Mouse (Mus musculus) CH12.LX (cell line): ENCODE measurements at regions not wholly inside any gene's neighbourhood (a gene's known extent, or its start where the extent isn't known, plus 50 kb on each side); places are given as distances from the start of the nearest gene placed in this dataset.

Source experiments
- DNase-seq: peaks from one replicate; pipeline ENCODE4 v3.0.0-alpha.2; 2013; ENCODE audit errors: extremely low read depth
- H3K27ac ChIP-seq: 2 replicates; pipeline ENCODE4 v1.5.1; 2012; ENCODE audit warnings: low read depth, mild to moderate bottlenecking, control low read depth, moderate library complexity; ENCODE audit not compliant: insufficient read depth
- H3K27me3 ChIP-seq: replicated peaks from 2 replicates; pipeline ENCODE3; 2012; ENCODE audit warnings: inconsistent platforms
- H3K36me3 ChIP-seq, 2 experiments: replicated peaks in 1 of 2; 2 replicates each; pipeline versions ENCODE3 to v1.6.1; 2012; ENCODE audit warnings: inconsistent platforms in 1 of 2, low read length in 1 of 2, mild to moderate bottlenecking in 1 of 2, mixed read lengths in 1 of 2, moderate library complexity in 1 of 2; ENCODE audit not compliant: control insufficient read depth in 1 of 2, insufficient read depth in 1 of 2
- H3K4me1 ChIP-seq, 2 experiments: 2 replicates each; pipeline ENCODE4 v1.6.1; 2012; ENCODE audit warnings: inconsistent platforms in 1 of 2, moderate library complexity in 1 of 2; ENCODE audit not compliant: insufficient read depth in 2 of 2, control insufficient read depth in 1 of 2
- H3K4me2 ChIP-seq: 2 replicates; pipeline ENCODE4 v1.6.1; 2012; ENCODE audit warnings: low read depth, mild to moderate bottlenecking, control low read depth; ENCODE audit not compliant: poor library complexity, insufficient read depth, severe bottlenecking
- H3K4me3 ChIP-seq, 3 experiments: fragments of 150-350 bp in 1 of 3; sonication (generic) in 1 of 3; replicated peaks in 1 of 3; 2 replicates each; pipeline versions ENCODE3 to v1.5.1; 2011 to 2012; ENCODE audit warnings: low read depth in 2 of 3, low read length in 2 of 3, mild to moderate bottlenecking in 2 of 3, moderate library complexity in 2 of 3, control low read depth in 1 of 3, improper control_type of control experiment in 1 of 3, inconsistent platforms in 1 of 3, mixed read lengths in 1 of 3; ENCODE audit not compliant: poor library complexity in 1 of 3
- H3K79me2 ChIP-seq: replicated peaks from 2 replicates; pipeline ENCODE4 v1.6.1; 2012; ENCODE audit warnings: mild to moderate bottlenecking, moderate library complexity; ENCODE audit not compliant: control insufficient read depth, poor library complexity, insufficient read depth, severe bottlenecking; ENCODE audit errors: extremely low read depth
- H3K9ac ChIP-seq: 2 replicates; pipeline ENCODE4 v1.6.1; 2012; ENCODE audit warnings: low read depth, mild to moderate bottlenecking, control low read depth, moderate library complexity; ENCODE audit not compliant: insufficient read depth
- H3K9me3 ChIP-seq: replicated peaks from 2 replicates; pipeline ENCODE3; 2012; ENCODE audit warnings: low read length, inconsistent platforms, mixed read lengths
- BHLHE40 ChIP-seq: IDR thresholded peaks from 2 replicates; pipeline ENCODE4 v1.6.1; 2011; ENCODE audit warnings: mild to moderate bottlenecking, low read depth, low read length, improper control_type of control experiment
- CHD2 ChIP-seq: IDR thresholded peaks from 2 replicates; pipeline ENCODE4 v1.6.1; 2011; ENCODE audit warnings: low read length, improper control_type of control experiment
- CTCF ChIP-seq, 2 experiments: IDR thresholded peaks in 1 of 2; conservative IDR thresholded peaks in 1 of 2; 2 replicates each; pipeline ENCODE4 v1.5.1; 2011 to 2012; ENCODE audit warnings: low read depth in 2 of 2, low read length in 2 of 2, improper control_type of control experiment in 1 of 2, inconsistent platforms in 1 of 2, mild to moderate bottlenecking in 1 of 2, moderate library complexity in 1 of 2
- E2F4 ChIP-seq: IDR thresholded peaks from 2 replicates; pipeline ENCODE4 v1.6.1; 2011; ENCODE audit warnings: low read depth, low read length, improper control_type of control experiment; ENCODE audit not compliant: insufficient replicate concordance
- ELF1 ChIP-seq: IDR thresholded peaks from 2 replicates; pipeline ENCODE4 v1.6.1; 2014; ENCODE audit warnings: low read depth, mild to moderate bottlenecking, inconsistent platforms, low read length, improper control_type of control experiment
- EP300 ChIP-seq: IDR thresholded peaks from 2 replicates; pipeline ENCODE4 v1.6.1; 2011; ENCODE audit warnings: low read length, improper control_type of control experiment
- ETS1 ChIP-seq: conservative IDR thresholded peaks from 2 replicates; pipeline ENCODE4 v1.6.1; 2012; ENCODE audit warnings: low read depth, mild to moderate bottlenecking, inconsistent platforms, low read length, improper control_type of control experiment, moderate library complexity
- GABPA ChIP-seq: IDR thresholded peaks from 2 replicates; pipeline ENCODE4 v1.6.1; 2012; ENCODE audit warnings: low read depth, low read length, improper control_type of control experiment, inconsistent platforms; ENCODE audit not compliant: insufficient replicate concordance
- HCFC1 ChIP-seq: IDR thresholded peaks from 2 replicates; pipeline ENCODE4 v1.6.1; 2012; ENCODE audit warnings: low read depth, mild to moderate bottlenecking, inconsistent platforms, low read length, improper control_type of control experiment
- JUND ChIP-seq: conservative IDR thresholded peaks from 2 replicates; pipeline ENCODE4 v1.6.1; 2011; ENCODE audit warnings: low read depth, low read length, improper control_type of control experiment
- MAX ChIP-seq: IDR thresholded peaks from 2 replicates; pipeline ENCODE4 v1.6.1; 2011; ENCODE audit warnings: low read length, improper control_type of control experiment
- MAZ ChIP-seq: IDR thresholded peaks from 2 replicates; pipeline ENCODE4 v1.6.1; 2012; ENCODE audit warnings: low read depth, mild to moderate bottlenecking, inconsistent platforms, low read length, improper control_type of control experiment, moderate library complexity
- MXI1 ChIP-seq: IDR thresholded peaks from 2 replicates; pipeline ENCODE4 v1.6.1; 2011; ENCODE audit warnings: mild to moderate bottlenecking, low read depth, low read length, improper control_type of control experiment
- MYC ChIP-seq: IDR thresholded peaks from 2 replicates; pipeline ENCODE4 v1.6.1; 2011; ENCODE audit warnings: low read depth, mild to moderate bottlenecking, improper control_type of control experiment, low read length
- NRF1 ChIP-seq: IDR thresholded peaks from 2 replicates; pipeline ENCODE4 v1.6.1; 2014; ENCODE audit warnings: low read depth, mild to moderate bottlenecking, inconsistent platforms, low read length, improper control_type of control experiment, moderate library complexity
- PAX5 ChIP-seq: IDR thresholded peaks from 2 replicates; pipeline ENCODE4 v1.6.1; 2012; ENCODE audit warnings: low read length, inconsistent platforms, mixed read lengths
- POLR2AphosphoS2 ChIP-seq: IDR thresholded peaks from 2 replicates; pipeline ENCODE4 v1.6.1; 2011; ENCODE audit warnings: low read depth, low read length, improper control_type of control experiment
- RAD21 ChIP-seq: IDR thresholded peaks from 2 replicates; pipeline ENCODE4 v1.6.1; 2011; ENCODE audit warnings: low read depth, mild to moderate bottlenecking, low read length, improper control_type of control experiment, moderate library complexity
- RCOR1 ChIP-seq: conservative IDR thresholded peaks from 2 replicates; pipeline ENCODE4 v1.6.1; 2012; ENCODE audit warnings: low read depth, mild to moderate bottlenecking, inconsistent platforms, low read length, improper control_type of control experiment
- SMC3 ChIP-seq: IDR thresholded peaks from 2 replicates; pipeline ENCODE4 v1.6.1; 2011; ENCODE audit warnings: low read depth, low read length, improper control_type of control experiment
- TBP ChIP-seq: conservative IDR thresholded peaks from 2 replicates; pipeline ENCODE4 v1.6.1; 2011; ENCODE audit warnings: low read depth, low read length, improper control_type of control experiment
- TCF12 ChIP-seq: IDR thresholded peaks from 2 replicates; pipeline ENCODE4 v1.6.1; 2014; ENCODE audit warnings: low read depth, mild to moderate bottlenecking, inconsistent platforms, low read length, improper control_type of control experiment
- USF1 ChIP-seq: IDR thresholded peaks from 2 replicates; pipeline ENCODE4 v1.6.1; 2014; ENCODE audit warnings: low read depth, mild to moderate bottlenecking, inconsistent platforms, low read length, improper control_type of control experiment
- USF2 ChIP-seq: conservative IDR thresholded peaks from 2 replicates; pipeline ENCODE4 v1.6.1; 2011; ENCODE audit warnings: low read depth, low read length, improper control_type of control experiment
- ZNF384 ChIP-seq: IDR thresholded peaks from 2 replicates; pipeline ENCODE4 v1.6.1; 2012; ENCODE audit warnings: low read depth, low read length, improper control_type of control experiment, inconsistent platforms
- dilution Hi-C: fragments of 300-500 bp; cut with MboI; formaldehyde crosslinking; loops from 2 replicates; pipeline ENCODE4 v1.14.3; 2020; ENCODE audit warnings: low sequenced_read_pairs; ENCODE audit not compliant: extremely low pct_unique_long_range_greater_than_20kb, extremely low pct_ligation_motif_present
- in situ Hi-C: fragments of 300-500 bp; cut with MboI; formaldehyde crosslinking; loops from 3 replicates; pipeline ENCODE4 v1.14.3; 2019; ENCODE audit warnings: low sequenced_read_pairs, low pct_ligation_motif_present, low pct_unique_long_range_greater_than_20kb, mixed read lengths

DNA sequence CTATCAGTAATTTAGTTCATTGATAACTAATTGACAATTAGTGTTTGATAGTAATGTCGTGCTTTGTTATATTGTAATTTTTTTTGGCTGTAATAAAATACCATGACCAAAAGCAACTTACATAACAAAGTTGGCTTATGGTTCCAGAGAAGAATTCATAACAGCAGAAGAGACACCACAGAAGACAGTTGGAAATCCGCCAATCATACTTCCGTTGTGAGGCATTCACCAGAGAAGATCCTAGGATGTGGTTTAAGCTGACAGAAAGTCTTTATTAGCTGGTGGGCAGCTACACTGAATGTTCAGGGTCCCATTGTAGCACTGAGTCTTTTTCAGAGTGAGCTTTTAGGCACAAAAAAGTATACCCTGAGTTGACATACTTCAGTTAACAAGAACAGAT, 109.9 kb downstream of the Sec23a start:
- Histone ChIP-seq H3K36me3 (no peaks in the 10 kb centered on the region), H3K4me2 (no peak overlapping the region), H3K27ac (no peak overlapping the region), H3K27me3 (no peaks in the 10 kb centered on the region), H3K9me3 (no peaks in the 10 kb centered on the region), H3K4me1 (peaks cover 2 to 35% of the 10 kb centered on the region in 2 experiments; a peak in 2 of 4 replicates), H3K4me3 (no peak overlapping the region), H3K9ac (no peak overlapping the region), H3K79me2 (no peaks in the 10 kb centered on the region)
- dilution Hi-C loops: no loop called here
- in situ Hi-C loops: no loop called here
- no peak for TF ChIP-seq MYC
- TF ChIP-seq USF2: no peak
- TF ChIP-seq MAX: no peak
- no peak for TF ChIP-seq CHD2
- no peak for TF ChIP-seq ZNF384
- no peak for TF ChIP-seq PAX5
- TF ChIP-seq MAZ: no peak
- TF ChIP-seq E2F4: no peak
- TF ChIP-seq MXI1: no peak
- no peak for TF ChIP-seq ETS1
- TF ChIP-seq ELF1: no peak
- DNase-seq: no peak

GRCm38 (mm10) chr12:58875808-58876207, 136.0 kb downstream of the Sec23a start:
- Histone ChIP-seq H3K36me3 (no peaks in the 10 kb centered on the region), H3K79me2 (no peaks in the 10 kb centered on the region), H3K27me3 (no peaks in the 10 kb centered on the region), H3K9ac (no peak overlapping the region), H3K4me2 (no peak overlapping the region), H3K9me3 (no peaks in the 10 kb centered on the region), H3K27ac (no peak overlapping the region), H3K4me3 (no peak overlapping the region), H3K4me1 (no peaks in the 10 kb centered on the region)
- in situ Hi-C loops: no loop called here
- dilution Hi-C loops: no loop called here
- TF ChIP-seq MXI1: no peak
- no peak for TF ChIP-seq BHLHE40
- no peak for TF ChIP-seq GABPA
- TF ChIP-seq POLR2AphosphoS2: no peak
- no peak for TF ChIP-seq MAZ
- TF ChIP-seq MYC: no peak
- TF ChIP-seq RAD21: no peak
- TF ChIP-seq, all 38 proteins: peak for 0
- no peak for DNase-seq

GRCm38 (mm10) chr12:58872465-58872864, 139.4 kb downstream of the Sec23a start:
- Histone ChIP-seq H3K79me2 (no peaks in the 10 kb centered on the region), H3K4me1 (no peaks in the 10 kb centered on the region), H3K27me3 (no peaks in the 10 kb centered on the region), H3K36me3 (no peaks in the 10 kb centered on the region), H3K4me2 (no peak overlapping the region), H3K9ac (no peak overlapping the region), H3K9me3 (no peaks in the 10 kb centered on the region), H3K27ac (no peak overlapping the region), H3K4me3 (no peak overlapping the region)
- DNase-seq: no peak
- dilution Hi-C loops (no loop called here), in situ Hi-C loops (no loop called here)
- TF ChIP-seq NRF1 (no peak), ELF1 (no peak), CTCF (conservative IDR thresholded peaks at IDR 0.05 in 1 of 2, IDR thresholded peaks at IDR 0.05 in 1 of 2; ENCODE audit: low read depth in 2 of 2, low read length in 2 of 2) (no peak), TBP (no peak), RCOR1 (no peak), MAX (no peak), ETS1 (no peak), HCFC1 (no peak), POLR2AphosphoS2 (no peak), TCF12 (no peak), USF2 (no peak), USF1 (no peak), CHD2 (no peak), MXI1 (no peak), SMC3 (no peak), EP300 (no peak), JUND (no peak)
